ENCODE assay signal across 31 mouse cellular contexts in the genomic region with DNA sequence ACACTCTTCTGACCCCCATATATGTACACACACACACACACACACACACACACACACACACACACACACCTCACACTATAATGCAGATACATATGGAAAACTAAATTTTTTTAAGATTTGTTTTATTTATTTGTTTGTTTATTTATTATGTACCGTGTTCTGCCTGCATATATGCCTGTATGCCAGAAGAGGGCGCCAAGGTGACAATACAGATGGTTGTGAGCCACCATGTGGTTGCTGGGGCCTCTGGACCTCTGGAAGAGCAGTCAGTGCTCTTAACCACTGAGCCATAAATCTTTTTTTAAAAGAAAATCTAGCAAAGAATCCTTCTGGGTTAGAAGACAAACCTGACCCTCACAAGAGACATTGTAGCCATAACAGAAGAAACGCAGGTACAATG. TPM values are rescaled to one million over a fixed set of nuclear protein-coding genes. Genes with fewer than 3 reads are reported as not detected.
DNase-seq lines count a peak whose midpoint lies in the region; ATAC-seq and TF ChIP-seq lines count a peak whose summit lies in the region.
"Had no signal": no experiment of that assay in that cellular context is flagged by ENCODE, and none has a peak within 500 bp of the region (broad histone marks: within the 10 kb centered on the region; RNA-seq: fewer than 3 reads in every experiment).

No protein-coding gene starts in this region.

- no peak for DNase-seq in kidney, postnatal 0 days (ENCODE audit: low spot score)
- no peak for DNase-seq in kidney, postnatal 25 days
- no peak for DNase-seq in testis, postnatal 10 days (ENCODE audit: low spot score)
- DNase-seq in ZHBTc4 (ENCODE audit: low read depth, low spot score), result peak; percentile 64
- DNase-seq in embryo, embryonic 9.5 days (ENCODE audit: extremely low spot score), result no peak
- DNase-seq in cerebellum, adult 11-12 months, result no peak
- DNase-seq: adrenal gland, postnatal 25 days; cerebellum, adult 8-10 months; cerebellum, postnatal 25 days; gastrocnemius, adult 2 months; gastrocnemius, postnatal 36 days; heart, adult 18-20 months; heart, postnatal 36 days; kidney, adult 18-20 months; kidney, postnatal 4 days; layer of hippocampus, adult 9-11 months; liver, embryonic 13.5 days; lung, adult 2 months; lung, postnatal 14 days; thymus, postnatal 25 days had no signal

- H3K9ac ChIP-seq in kidney, postnatal 0 days (ENCODE audit: low read depth, low read length), result no peak overlapping the region
- H3K9ac ChIP-seq: embryonic facial prominence, embryonic 12.5 days; forebrain, embryonic 15.5 days; hindbrain, embryonic 12.5 days; kidney, embryonic 15.5 days; limb, embryonic 15.5 days; liver, embryonic 13.5 days; neural tube, embryonic 13.5 days had no signal

- no peak overlapping the region for H3K4me2 ChIP-seq in kidney, postnatal 0 days (ENCODE audit: low read length)
- H3K4me2 ChIP-seq: embryonic facial prominence, embryonic 12.5 days; forebrain, embryonic 15.5 days; heart, embryonic 11.5 days; hindbrain, embryonic 12.5 days; kidney, embryonic 15.5 days; limb, embryonic 15.5 days; liver, embryonic 13.5 days; neural tube, embryonic 13.5 days had no signal

- H3K36me3 ChIP-seq in kidney, postnatal 0 days (ENCODE audit: insufficient read depth, low read length), result no peaks in the 10 kb centered on the region
- H3K36me3 ChIP-seq in testis, adult 2 months (ENCODE audit: control insufficient read depth, insufficient read depth, low read length), result no peaks in the 10 kb centered on the region
- H3K36me3 ChIP-seq: embryonic facial prominence, embryonic 12.5 days; forebrain, embryonic 15.5 days; hindbrain, embryonic 12.5 days; kidney, embryonic 15.5 days; limb, embryonic 10.5 days; limb, embryonic 15.5 days; liver, embryonic 13.5 days; neural tube, embryonic 13.5 days had no signal

- H3K27ac ChIP-seq in kidney, postnatal 0 days, result no peak overlapping the region
- H3K27ac ChIP-seq in testis, adult 2 months (ENCODE audit: control insufficient read depth, insufficient read depth, low read depth, low read length), result no peak overlapping the region
- H3K27ac ChIP-seq: embryonic facial prominence, embryonic 12.5 days; forebrain, embryonic 15.5 days; gastrocnemius, adult 2 months; hindbrain, embryonic 12.5 days; kidney, embryonic 15.5 days; limb, embryonic 10.5 days; limb, embryonic 15.5 days; liver, embryonic 13.5 days; neural tube, embryonic 13.5 days had no signal

- H3K4me3 ChIP-seq in kidney, postnatal 0 days (replicated peaks; ENCODE audit: low read depth, low read length), result no peak overlapping the region
- H3K4me3 ChIP-seq in testis, adult 2 months (ENCODE audit: control insufficient read depth, low read depth, low read length), result no peak overlapping the region
- H3K4me3 ChIP-seq: embryonic facial prominence, embryonic 12.5 days; forebrain, embryonic 15.5 days; gastrocnemius, adult 2 months; hindbrain, embryonic 12.5 days; kidney, embryonic 15.5 days; limb, embryonic 10.5 days; limb, embryonic 15.5 days; liver, embryonic 13.5 days; neural tube, embryonic 13.5 days had no signal

- no peaks in the 10 kb centered on the region for H3K27me3 ChIP-seq in kidney, postnatal 0 days (ENCODE audit: insufficient read depth, low read length)
- H3K27me3 ChIP-seq in testis, adult 2 months (ENCODE audit: control insufficient read depth, insufficient read depth, low read length), result no peaks in the 10 kb centered on the region
- H3K27me3 ChIP-seq: embryonic facial prominence, embryonic 12.5 days; forebrain, embryonic 15.5 days; hindbrain, embryonic 12.5 days; kidney, embryonic 15.5 days; limb, embryonic 15.5 days; liver, embryonic 13.5 days; neural tube, embryonic 13.5 days; Patski had no signal

- no peaks in the 10 kb centered on the region for H3K9me3 ChIP-seq in kidney, postnatal 0 days (replicated peaks; ENCODE audit: low read length)
- H3K9me3 ChIP-seq: embryonic facial prominence, embryonic 12.5 days; forebrain, embryonic 15.5 days; hindbrain, embryonic 12.5 days; kidney, embryonic 15.5 days; limb, embryonic 10.5 days; limb, embryonic 15.5 days; neural tube, embryonic 13.5 days had no signal

- TF ChIP-seq POLR2A in testis, adult 2 months (IDR thresholded peaks at IDR 0.05; ENCODE audit: control insufficient read depth, low read depth, low read length), result no peak

- no peak for ATAC-seq in kidney, postnatal 0 days (replicated peaks; ENCODE audit: low FRiP score, low read depth)
- ATAC-seq: CD4-positive, CD25-positive, alpha-beta regulatory T cell, adult 4 months; forebrain, embryonic 15.5 days; Patski had no signal

- no peaks in the 10 kb centered on the region for H3K4me1 ChIP-seq in kidney, postnatal 0 days (replicated peaks; ENCODE audit: insufficient read depth, low read length)
- no peaks in the 10 kb centered on the region for H3K4me1 ChIP-seq in testis, adult 2 months (ENCODE audit: control insufficient read depth, insufficient read depth, low read length)
- H3K4me1 ChIP-seq: embryonic facial prominence, embryonic 12.5 days; forebrain, embryonic 15.5 days; hindbrain, embryonic 12.5 days; kidney, embryonic 15.5 days; limb, embryonic 10.5 days; limb, embryonic 15.5 days; liver, embryonic 13.5 days; neural tube, embryonic 13.5 days had no signal

- TF ChIP-seq CTCF in kidney, postnatal 0 days (IDR thresholded peaks at IDR 0.05; ENCODE audit: low read depth), result peak; percentile 35; the same call in 1 of the 2 replicates
- peak; percentile 10; the same call in 1 of the 2 replicates for TF ChIP-seq CTCF in testis, adult 2 months (IDR thresholded peaks at IDR 0.05; ENCODE audit: control insufficient read depth, insufficient read depth, insufficient replicate concordance, low read depth, low read length)

- WGBS in kidney, postnatal 0 days, result 54% methylated on average over 3 of the region's 3 CpGs

RNA-seq across cellular contexts. Expression of a gene that starts 16.5 kb away (rescaled TPM):
- polyA plus RNA-seq in kidney, postnatal 0 days (2015; fragmentation: Nextera tagmentation; extraction: Ambion mirVana), result 3.4 and 4.1 TPM in 2 replicates
- polyA plus RNA-seq in testis, adult 2 months (2012; rRNA removed), result 0.12 and 0.22 TPM in 2 replicates
- polyA plus RNA-seq: lung, adult 2 months; Patski had no signal
